Mouse (Mus musculus) C2C12 (cell line): ENCODE data around the gene Frmpd3.

ENCODE experiments used
- CTCF ChIP-seq: IDR thresholded peaks from one replicate; pipeline ENCODE4 v1.5.1; 2011; ENCODE audit not compliant: control insufficient read depth, insufficient read depth, insufficient read length
- MAX ChIP-seq: IDR thresholded peaks from one replicate; pipeline ENCODE4 v1.6.1; 2011; ENCODE audit warnings: mild to moderate bottlenecking, control low read depth
- MYOD1 ChIP-seq: IDR thresholded peaks from one replicate; pipeline ENCODE4 v1.6.1; 2011; ENCODE audit warnings: low read depth; ENCODE audit not compliant: control insufficient read depth, insufficient read length
- USF1 ChIP-seq: IDR thresholded peaks from one replicate; pipeline ENCODE4 v1.6.1; 2011; ENCODE audit warnings: low read depth, mild to moderate bottlenecking, control low read depth, moderate library complexity

GRCm38 (mm10) chrX:140432786-140433185, 90.7 kb downstream of the Frmpd3 start:
- no peak for TF ChIP-seq CTCF
- no peak for TF ChIP-seq USF1
- no peak for TF ChIP-seq MAX
- no peak for TF ChIP-seq MYOD1
